8 mouse cellular contexts compared by ENCODE assay signal in genomic region chr17:79713643-79714367, GRCm38 (mm10). TPM values are rescaled to one million over a fixed set of nuclear protein-coding genes. Genes with fewer than 3 reads are reported as not detected.
DNase-seq lines count a peak whose midpoint lies in the region; ATAC-seq and TF ChIP-seq lines count a peak whose summit lies in the region.

No protein-coding gene starts in this region.

- peak overlapping the region; percentile 24 for H3ac ChIP-seq in myocyte (ENCODE audit: control insufficient read depth, insufficient read length)

- TF ChIP-seq POLR2A in myocyte (IDR thresholded peaks at IDR 0.05; ENCODE audit: insufficient read length, low read depth), result no peak

- peaks cover 70% of the 10 kb centered on the region for H3K27me3 ChIP-seq in heart, embryonic 14.5 days (ENCODE audit: control insufficient read depth, insufficient read depth, low read length)
- peaks cover 57% of the 10 kb centered on the region for H3K27me3 ChIP-seq in limb, embryonic 12.5 days
- H3K27me3 ChIP-seq in myocyte (ENCODE audit: control insufficient read depth, insufficient read depth, insufficient read length), result no peaks in the 10 kb centered on the region

- H3K9ac ChIP-seq in heart, embryonic 14.5 days (ENCODE audit: low read length), result 0 out of 2 replicates have a peak overlapping the region, but pooled peaks have one; percentile 14
- H3K9ac ChIP-seq in limb, embryonic 12.5 days (replicated peaks), result peak overlapping the region; percentile 50; the same call in 1 of the 2 replicates

- H3K36me3 ChIP-seq in heart, embryonic 14.5 days (ENCODE audit: control insufficient read depth, insufficient read depth, low read length), result no peaks in the 10 kb centered on the region
- no peaks in the 10 kb centered on the region for H3K36me3 ChIP-seq in limb, embryonic 12.5 days
- H3K36me3 ChIP-seq in myocyte (ENCODE audit: control insufficient read depth, insufficient read depth), result no peaks in the 10 kb centered on the region

- under 1% methylated on average over 63 of the region's 63 CpGs for WGBS in heart, embryonic 14.5 days
- under 1% methylated on average over 63 of the region's 63 CpGs for WGBS in limb, embryonic 12.5 days

- H3K27ac ChIP-seq in heart, embryonic 14.5 days (replicated peaks in 1 of 2; ENCODE audit: control insufficient read depth in 1 of 2, insufficient read depth in 1 of 2, low read depth in 2 of 2, low read length in 2 of 2), result no peak overlapping the region
- no peak overlapping the region for H3K27ac ChIP-seq in limb, embryonic 12.5 days

- H3K79me2 ChIP-seq in myocyte (ENCODE audit: control insufficient read depth, insufficient read depth), result no peaks in the 10 kb centered on the region

- DNase-seq in cerebellum, adult 11 months, result no peak
- peak; percentile 34 for DNase-seq in urinary bladder, adult 2 months (ENCODE audit: low spot score)
- DNase-seq in urinary bladder, postnatal 25 days (ENCODE audit: low spot score), result no peak
- DNase-seq in spleen, postnatal 36 days (ENCODE audit: low spot score in 2 of 2), result no peak

- H3K4me1 ChIP-seq in heart, embryonic 14.5 days (ENCODE audit: control insufficient read depth in 2 of 2, insufficient read depth in 2 of 2, low read length in 2 of 2), result peaks cover 18 to 28% of the 10 kb centered on the region in 2 experiments; a peak in 3 of 4 replicates
- peaks cover 38% of the 10 kb centered on the region for H3K4me1 ChIP-seq in limb, embryonic 12.5 days (replicated peaks)

- H3K4me3 ChIP-seq in heart, embryonic 14.5 days (ENCODE audit: control insufficient read depth in 1 of 2, insufficient read depth in 1 of 2, low read depth in 1 of 2, low read length in 2 of 2), result peak overlapping the region; percentile 40 to 50
- peak overlapping the region; percentile 46 for H3K4me3 ChIP-seq in limb, embryonic 12.5 days (replicated peaks)
- peak overlapping the region; percentile 30 for H3K4me3 ChIP-seq in myocyte

- H3K9me3 ChIP-seq in heart, embryonic 14.5 days (ENCODE audit: control insufficient read depth, low read length), result no peaks in the 10 kb centered on the region
- H3K9me3 ChIP-seq in limb, embryonic 12.5 days, result peaks cover 2% of the 10 kb centered on the region; the same call in 1 of the 2 replicates

- ATAC-seq in cerebellum, adult (ENCODE audit: insufficient number of reproducible peaks, low FRiP score, low TSS enrichment), result 0 out of 2 replicates have a peak, but pooled peaks have one; percentile 17
- ATAC-seq in heart, embryonic 14.5 days (ENCODE audit: insufficient number of reproducible peaks, insufficient read depth, low FRiP score, low read depth), result no peak
- ATAC-seq in limb, embryonic 12.5 days (ENCODE audit: insufficient number of reproducible peaks, insufficient read depth, low FRiP score, low TSS enrichment, low read depth), result no peak; the same call in 1 of the 2 replicates

- peak overlapping the region; percentile 91 for H3K4me2 ChIP-seq in heart, embryonic 14.5 days (ENCODE audit: low read length)
- peak overlapping the region; percentile 93 for H3K4me2 ChIP-seq in limb, embryonic 12.5 days
- peak overlapping the region; percentile 97 for H3K4me2 ChIP-seq in myocyte (ENCODE audit: low read depth)

TF ChIP-seq in myocyte, 11 proteins besides CTCF, POLR2A, EP300 and RAD21:
- TF ChIP-seq MAX (IDR thresholded peaks at IDR 0.05; ENCODE audit: low read depth) (no peak), TCF3 (IDR thresholded peaks at IDR 0.05; ENCODE audit: insufficient read length, low read depth) (no peak), USF1 (IDR thresholded peaks at IDR 0.05; ENCODE audit: low read depth) (no peak), SRF (IDR thresholded peaks at IDR 0.05; ENCODE audit: control insufficient read depth, insufficient read length, low read depth) (no peak), MYOG (IDR thresholded peaks at IDR 0.05; ENCODE audit: control insufficient read depth in 1 of 3, insufficient read depth in 1 of 3, insufficient read length in 2 of 3, low read depth in 2 of 3) (peak in 2 of 3 experiments; percentile 10 to 71), REST (IDR thresholded peaks at IDR 0.05; ENCODE audit: insufficient read depth, insufficient read length) (peak; percentile 85), MYOD1 (IDR thresholded peaks at IDR 0.05; ENCODE audit: control insufficient read depth in 1 of 3, insufficient read length in 2 of 3, low read depth in 2 of 3) (peak in 1 of 3 experiments; percentile 70), CEBPB (IDR thresholded peaks at IDR 0.05; ENCODE audit: insufficient read depth, poor library complexity, severe bottlenecking) (no peak), POLR2AphosphoS2 (IDR thresholded peaks at IDR 0.05; ENCODE audit: insufficient read length, low read depth) (no peak), TCF12 (IDR thresholded peaks at IDR 0.05; ENCODE audit: insufficient read depth, poor library complexity, severe bottlenecking) (no peak), E2F4 (IDR thresholded peaks at IDR 0.05; ENCODE audit: insufficient read depth) (no peak)

RNA-seq across cellular contexts. Expression of gene Cyp1b1, which starts 1.1 kb away (rescaled TPM):
- polyA plus RNA-seq in urinary bladder, adult 2 months (2012; rRNA removed), result 25.9 and 28.4 TPM in 2 replicates
- polyA plus RNA-seq in heart, embryonic 14.5 days (2014; fragmentation: Nextera tagmentation; extraction: Ambion mirVana), result 0.36 and 1.1 TPM in 2 replicates
- polyA plus RNA-seq in limb, embryonic 12.5 days (2016; fragmentation: Nextera tagmentation; extraction: Ambion mirVana), result 3.6 and 3.8 TPM in 2 replicates
- polyA plus RNA-seq in myocyte (2012; fragmentation: generic; extraction: Trizol), result 2.5 TPM
